In the genomic region with DNA sequence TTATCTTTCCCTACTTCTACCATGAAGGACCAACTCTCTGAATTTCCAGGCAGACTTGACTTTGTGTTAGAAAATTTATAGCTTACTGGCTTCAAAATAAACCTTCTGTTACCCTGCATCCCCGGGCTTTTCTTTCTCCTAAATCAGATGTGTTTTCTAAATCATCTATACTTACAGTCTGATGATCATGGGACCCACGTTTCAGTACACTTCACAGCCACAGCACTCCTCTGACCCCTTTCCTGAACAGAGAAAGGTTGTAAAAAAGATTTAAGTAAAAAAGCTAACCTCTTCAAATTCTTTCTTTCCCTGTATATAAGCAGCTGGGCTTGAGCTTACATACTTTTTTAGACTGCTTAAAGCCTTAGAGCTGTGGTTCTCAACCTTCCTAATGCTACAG, we compare ENCODE assay signal across 20 mouse cellular contexts.
"Had no signal": no experiment of that assay in that cellular context is flagged by ENCODE, and none has a peak within 500 bp of the region (broad histone marks: within the 10 kb centered on the region; RNA-seq: fewer than 3 reads in every experiment).

No protein-coding gene starts in this region.

- H3K27me3 ChIP-seq: limb, embryonic 12.5 days; limb, embryonic 15.5 days; midbrain, embryonic 12.5 days; midbrain, embryonic 15.5 days; neural tube, embryonic 12.5 days; neural tube, embryonic 15.5 days had no signal

- DNase-seq: kidney, adult 2 months; liver, postnatal 0 days; right cerebral cortex, adult 18-20 months; right cerebral cortex, postnatal 14 days; right cerebral cortex, postnatal 4 days; thymus, adult 2 months; thymus, postnatal 14 days; thymus, postnatal 4 days had no signal

- H3K36me3 ChIP-seq: limb, embryonic 12.5 days; limb, embryonic 15.5 days; midbrain, embryonic 12.5 days; midbrain, embryonic 15.5 days; neural tube, embryonic 12.5 days; neural tube, embryonic 15.5 days had no signal

- H3K9me3 ChIP-seq: limb, embryonic 12.5 days; limb, embryonic 15.5 days; midbrain, embryonic 12.5 days; midbrain, embryonic 15.5 days; neural tube, embryonic 12.5 days; neural tube, embryonic 15.5 days had no signal

- ATAC-seq: liver, postnatal 0 days; lung, postnatal 0 days; midbrain, embryonic 15.5 days had no signal

- H3K27ac ChIP-seq: limb, embryonic 12.5 days; limb, embryonic 15.5 days; liver, embryonic 14.5 days; macrophage; midbrain, embryonic 12.5 days; midbrain, embryonic 15.5 days; neural tube, embryonic 12.5 days; neural tube, embryonic 15.5 days; stomach, postnatal 0 days had no signal

- H3K4me1 ChIP-seq: limb, embryonic 12.5 days; limb, embryonic 15.5 days; midbrain, embryonic 12.5 days; midbrain, embryonic 15.5 days; neural tube, embryonic 12.5 days; neural tube, embryonic 15.5 days had no signal

- H3K4me2 ChIP-seq: limb, embryonic 12.5 days; limb, embryonic 15.5 days; liver, embryonic 11.5 days; lung, embryonic 14.5 days; midbrain, embryonic 12.5 days; midbrain, embryonic 15.5 days; neural tube, embryonic 12.5 days; neural tube, embryonic 15.5 days had no signal

- H3K4me3 ChIP-seq: limb, embryonic 12.5 days; limb, embryonic 15.5 days; midbrain, embryonic 12.5 days; midbrain, embryonic 15.5 days; neural tube, embryonic 12.5 days; neural tube, embryonic 15.5 days had no signal

- H3K9ac ChIP-seq: limb, embryonic 12.5 days; limb, embryonic 15.5 days; liver, embryonic 14.5 days; liver, postnatal 0 days; lung, embryonic 14.5 days; midbrain, embryonic 12.5 days; midbrain, embryonic 15.5 days; neural tube, embryonic 12.5 days; neural tube, embryonic 15.5 days had no signal
